Mouse (Mus musculus) thymus, postnatal 36 days (tissue): Measurements from ENCODE around the gene Vmn2r63.
"Not testable (repeated sequence)": the region's sequence is repeated elsewhere in the genome, so short reads cannot be mapped to it uniquely, and the experiment has no call there.

Experiments
- DNase-seq, 2 experiments: peaks; one replicate each; pipeline ENCODE4 v3.0.0; 2022; ENCODE audit warnings: mixed read lengths in 2 of 2

Gene Vmn2r63

GRCm38 (mm10) chr7:42933722-42934121 lies at the start of gene Vmn2r63:
TSS of gene Vmn2r63 (minus strand) at chr7:42933822.
- DNase-seq = not testable (repeated sequence)

- no peak for DNase-seq
Observed at GRCm38 (mm10) chr7:42980739-42981138, 47.1 kb upstream of the Vmn2r63 start.

GRCm38 (mm10) chr7:42980098-42980497 lies 46.5 kb upstream of the Vmn2r63 start:
- DNase-seq = no peak

GRCm38 (mm10) chr7:42965246-42965645 lies 31.6 kb upstream of the Vmn2r63 start:
- DNase-seq = no peak

GRCm38 (mm10) chr7:42898067-42898466 lies 35.6 kb downstream of the Vmn2r63 start:
- DNase-seq = not testable (repeated sequence)

- DNase-seq = no peak
Observed at GRCm38 (mm10) chr7:42878090-42878489, 55.5 kb downstream of the Vmn2r63 start.

- not testable (repeated sequence) for DNase-seq
Observed at GRCm38 (mm10) chr7:42866801-42867458, 66.7 kb downstream of the Vmn2r63 start, which contains the start of gene Gm2381. TSS of gene Gm2381 (minus strand) at chr7:42867234.
